Mouse (Mus musculus) cerebellum, postnatal 4 days (tissue): ENCODE measurements at regions not wholly inside any gene's neighbourhood (a gene's known extent, or its start where the extent isn't known, plus 50 kb on each side); places are given as distances from the start of the nearest gene placed in this dataset.

Source experiments
- DNase-seq, 2 experiments: peaks; one replicate each; pipeline ENCODE4 v3.0.0; 2022; ENCODE audit warnings: low spot score in 2 of 2, mixed read lengths in 1 of 2

GRCm38 (mm10) chr4:10774557-10775215 is 99.6 kb upstream of the 2610301B20Rik start:
- no peak for DNase-seq

- DNase-seq: no peak
Measured at GRCm38 (mm10) chr4:10786701-10787100, 87.6 kb upstream of the 2610301B20Rik start.

GRCm38 (mm10) chr4:10788306-10788705 is 86.0 kb upstream of the 2610301B20Rik start:
- DNase-seq: no peak

GRCm38 (mm10) chr4:10789141-10789540 is 85.2 kb upstream of the 2610301B20Rik start:
- no peak for DNase-seq

- no peak for DNase-seq
Measured at GRCm38 (mm10) chr4:10792628-10793027, 81.7 kb upstream of the 2610301B20Rik start.

- no peak for DNase-seq
Measured at GRCm38 (mm10) chr4:10794471-10794870, 79.8 kb upstream of the 2610301B20Rik start.

GRCm38 (mm10) chr4:10800780-10801553 is 73.3 kb upstream of the 2610301B20Rik start:
- DNase-seq: no peak

- DNase-seq: no peak
Measured at GRCm38 (mm10) chr4:10804735-10805134, 69.6 kb upstream of the 2610301B20Rik start.

- DNase-seq: no peak
Measured at GRCm38 (mm10) chr4:10807260-10807659, 67.0 kb upstream of the 2610301B20Rik start.

- no peak for DNase-seq
Measured at GRCm38 (mm10) chr4:10812931-10813330, 61.4 kb upstream of the 2610301B20Rik start.
